Mouse (Mus musculus) lung, adult 2 months (tissue): Measurements from ENCODE around the gene Ccdc40.

Experiments used
- CTCF ChIP-seq: fragments of 200-500 bp; IDR thresholded peaks from 2 replicates; pipeline ENCODE4 v1.5.1; 2011; ENCODE audit warnings: mild to moderate bottlenecking, low read length, control low read depth; ENCODE audit not compliant: insufficient read depth
- POLR2A ChIP-seq: fragments of 200-500 bp; IDR thresholded peaks from 2 replicates; pipeline ENCODE4 v1.6.1; 2011; ENCODE audit warnings: low read depth, mild to moderate bottlenecking, control low read depth, low read length, borderline replicate concordance; ENCODE audit errors: extremely low read depth

GRCm38 (mm10) chr11:119307916-119308315 lies 79.5 kb downstream of the Ccdc40 start:
- TF ChIP-seq CTCF (no peak), POLR2A (no peak)
